Mouse (Mus musculus) hindbrain, embryonic 16.5 days (tissue): ENCODE measurements around the gene Srrd. TPM values are rescaled to one million over a fixed set of nuclear protein-coding genes. Genes with fewer than 3 reads are reported as not detected.

Source experiments
- ATAC-seq: fragments of 200-750 bp; cut with Nextera tagmentation; 2 replicates; pipeline ENCODE4 v1.8.0; 2017; ENCODE audit warnings: moderate TSS enrichment, moderate library complexity
- H3K27ac ChIP-seq: fragments of 300-500 bp; sonication (generic); 2 replicates; pipeline ENCODE4 v1.5.1; 2014; ENCODE audit warnings: low read depth, mild to moderate bottlenecking, control low read depth, low read length, moderate library complexity
- H3K27me3 ChIP-seq: fragments of 300-500 bp; sonication (generic); replicated peaks from 2 replicates; pipeline ENCODE4 v1.6.1; 2014; ENCODE audit warnings: low read length; ENCODE audit not compliant: control insufficient read depth, insufficient read depth
- H3K36me3 ChIP-seq: fragments of 300-500 bp; sonication (generic); 2 replicates; pipeline ENCODE4 v1.6.1; 2014; ENCODE audit warnings: mild to moderate bottlenecking, low read length, moderate library complexity, mixed read lengths; ENCODE audit not compliant: control insufficient read depth, insufficient read depth
- H3K4me1 ChIP-seq: fragments of 300-500 bp; sonication (generic); 2 replicates; pipeline ENCODE4 v1.6.1; 2014; ENCODE audit warnings: low read depth, low read length; ENCODE audit not compliant: control insufficient read depth, insufficient read depth
- H3K4me2 ChIP-seq: fragments of 300-500 bp; sonication (generic); 2 replicates; pipeline ENCODE4 v1.6.1; 2014; ENCODE audit warnings: mild to moderate bottlenecking, low read length, control low read depth, moderate library complexity
- H3K4me3 ChIP-seq: fragments of 300-500 bp; sonication (generic); 2 replicates; pipeline ENCODE4 v1.5.1; 2014; ENCODE audit warnings: mild to moderate bottlenecking, low read length, control low read depth, moderate library complexity
- H3K9ac ChIP-seq: fragments of 300-500 bp; sonication (generic); 2 replicates; pipeline ENCODE4 v1.6.1; 2014; ENCODE audit warnings: low read depth, mild to moderate bottlenecking, control low read depth, low read length, moderate library complexity
- H3K9me3 ChIP-seq: fragments of 300-500 bp; sonication (generic); 2 replicates; pipeline ENCODE4 v1.6.1; 2014; ENCODE audit warnings: mild to moderate bottlenecking, low read length, moderate library complexity; ENCODE audit not compliant: control insufficient read depth
- WGBS: fragments of 180-500 bp; shearing (Covaris S2); extraction: QIAGEN DNeasy Blood & Tissue Kit; methylation state at CpG from one replicate; pipeline ENCODE4 v1.1.7; 2014; 5-methylcytosine and 5-hydroxymethylcytosine counted together
- polyA plus RNA-seq: library from polyadenylated mRNA; unstranded; fragments of >200 nt; fragmentation: Nextera tagmentation; extraction: Ambion mirVana; gene quantifications from 2 replicates; pipeline ENCODE4 v1.2.1, GENCODE M21; 2015

Gene Srrd
- polyA plus RNA-seq, 1 experiment from 2014 or later, result 60.8 TPM

- H3K27me3 ChIP-seq, result no peaks in the 10 kb centered on the region
- H3K4me3 ChIP-seq, result no peak overlapping the region
- 83% methylated on average over 16 of the region's 16 CpGs for WGBS
- no peak overlapping the region for H3K27ac ChIP-seq
- no peak for ATAC-seq
- no peak overlapping the region for H3K4me2 ChIP-seq
- H3K9ac ChIP-seq, result no peak overlapping the region
- H3K4me1 ChIP-seq, result peaks cover 30% of the 10 kb centered on the region
- no peaks in the 10 kb centered on the region for H3K9me3 ChIP-seq
- H3K36me3 ChIP-seq, result peaks cover 11% of the 10 kb centered on the region
Measured at GRCm38 (mm10) chr5:112346211-112346965, 3.5 kb upstream of the Srrd start.

GRCm38 (mm10) chr5:112344092-112344960, 1.5 kb upstream of the Srrd start:
- Histone ChIP-seq H3K9me3 (no peaks in the 10 kb centered on the region), H3K27ac (no peak overlapping the region), H3K4me1 (peaks cover 31% of the 10 kb centered on the region), H3K9ac (no peak overlapping the region), H3K27me3 (no peaks in the 10 kb centered on the region), H3K4me3 (no peak overlapping the region), H3K4me2 (no peak overlapping the region), H3K36me3 (peaks cover 4% of the 10 kb centered on the region; the same call in 1 of the 2 replicates)
- WGBS, result 76% methylated on average over 6 of the region's 6 CpGs
- ATAC-seq, result no peak

- 1% methylated on average over 13 of the region's 24 CpGs for WGBS
- peak; percentile 72 for ATAC-seq
- H3K9ac ChIP-seq, result peak overlapping the region; percentile 86
- H3K27me3 ChIP-seq, result no peaks in the 10 kb centered on the region
- peak overlapping the region; percentile 81 for H3K4me2 ChIP-seq
- peak overlapping the region; percentile 74 for H3K27ac ChIP-seq
- H3K4me3 ChIP-seq, result peak overlapping the region; percentile 70
- peaks cover 31% of the 10 kb centered on the region for H3K4me1 ChIP-seq
- peaks cover 4% of the 10 kb centered on the region for H3K36me3 ChIP-seq
- H3K9me3 ChIP-seq, result no peaks in the 10 kb centered on the region
Measured at GRCm38 (mm10) chr5:112343205-112343595, 360 bp upstream of the Srrd start.

- peaks cover 41% of the 10 kb centered on the region for H3K36me3 ChIP-seq
- 72% methylated on average over 7 of the region's 7 CpGs for WGBS
- H3K4me3 ChIP-seq, result no peak overlapping the region
- H3K9me3 ChIP-seq, result no peaks in the 10 kb centered on the region
- no peak overlapping the region for H3K4me2 ChIP-seq
- no peak for ATAC-seq
- H3K27ac ChIP-seq, result no peak overlapping the region
- peaks cover 20% of the 10 kb centered on the region for H3K4me1 ChIP-seq
- no peaks in the 10 kb centered on the region for H3K27me3 ChIP-seq
- no peak overlapping the region for H3K9ac ChIP-seq
Measured at GRCm38 (mm10) chr5:112339215-112339614, 3.6 kb downstream of the Srrd start.

- no peak overlapping the region for H3K27ac ChIP-seq
- no peaks in the 10 kb centered on the region for H3K27me3 ChIP-seq
- H3K4me2 ChIP-seq, result no peak overlapping the region
- no peak for ATAC-seq
- H3K4me3 ChIP-seq, result no peak overlapping the region
- no peaks in the 10 kb centered on the region for H3K9me3 ChIP-seq
- H3K36me3 ChIP-seq, result peaks cover 59% of the 10 kb centered on the region
- 95% methylated on average over 22 of the region's 22 CpGs for WGBS
- H3K4me1 ChIP-seq, result peaks cover 6% of the 10 kb centered on the region
- H3K9ac ChIP-seq, result no peak overlapping the region
Measured at GRCm38 (mm10) chr5:112337004-112337403, 5.8 kb downstream of the Srrd start.

GRCm38 (mm10) chr5:112335473-112335872, 7.4 kb downstream of the Srrd start:
- WGBS, result 30% methylated on average over 2 of the region's 2 CpGs
- H3K9ac ChIP-seq, result no peak overlapping the region
- peaks cover 74% of the 10 kb centered on the region for H3K36me3 ChIP-seq
- H3K4me1 ChIP-seq, result no peaks in the 10 kb centered on the region
- H3K27me3 ChIP-seq, result no peaks in the 10 kb centered on the region
- no peak overlapping the region for H3K4me2 ChIP-seq
- H3K4me3 ChIP-seq, result no peak overlapping the region
- H3K27ac ChIP-seq, result no peak overlapping the region
- no peaks in the 10 kb centered on the region for H3K9me3 ChIP-seq
- ATAC-seq, result no peak

- WGBS, result 94% methylated on average over 14 of the region's 14 CpGs
- H3K9me3 ChIP-seq, result no peaks in the 10 kb centered on the region
- ATAC-seq, result no peak
- H3K4me3 ChIP-seq, result no peak overlapping the region
- H3K27ac ChIP-seq, result no peak overlapping the region
- H3K9ac ChIP-seq, result no peak overlapping the region
- H3K4me1 ChIP-seq, result peaks cover 14% of the 10 kb centered on the region
- H3K4me2 ChIP-seq, result no peak overlapping the region
- H3K27me3 ChIP-seq, result no peaks in the 10 kb centered on the region
- H3K36me3 ChIP-seq, result peaks cover 57% of the 10 kb centered on the region
Measured at GRCm38 (mm10) chr5:112329805-112330564, 12.9 kb downstream of the Srrd start.

GRCm38 (mm10) chr5:112327854-112328253, 15.0 kb downstream of the Srrd start:
- Histone ChIP-seq H3K9me3 (no peaks in the 10 kb centered on the region), H3K4me1 (peaks cover 15% of the 10 kb centered on the region), H3K36me3 (peaks cover 39% of the 10 kb centered on the region), H3K9ac (no peak overlapping the region), H3K4me3 (no peak overlapping the region), H3K27ac (no peak overlapping the region), H3K4me2 (no peak overlapping the region), H3K27me3 (no peaks in the 10 kb centered on the region)
- 92% methylated on average over 15 of the region's 15 CpGs for WGBS
- ATAC-seq, result no peak
